Mouse (Mus musculus) forebrain, embryonic 12.5 days (tissue): ENCODE data around the gene Snap91. TPM values are rescaled to one million over a fixed set of nuclear protein-coding genes. Genes with fewer than 3 reads are reported as not detected.

Source experiments
- ATAC-seq: fragments of 200-750 bp; cut with Nextera tagmentation; 2 replicates; pipeline ENCODE4 v1.8.0; 2017; ENCODE audit warnings: moderate TSS enrichment; ENCODE audit not compliant: low FRiP score
- H3K27ac ChIP-seq: fragments of 300-500 bp; sonication (generic); 2 replicates; pipeline ENCODE4 v1.5.1; 2016; ENCODE audit warnings: mild to moderate bottlenecking
- H3K27me3 ChIP-seq: fragments of 300-500 bp; sonication (generic); 2 replicates; pipeline ENCODE4 v1.6.1; 2016; ENCODE audit warnings: mild to moderate bottlenecking
- H3K36me3 ChIP-seq: fragments of 300-500 bp; sonication (generic); replicated peaks from 2 replicates; pipeline ENCODE4 v1.6.1; 2016; ENCODE audit warnings: mild to moderate bottlenecking
- H3K4me1 ChIP-seq: fragments of 300-500 bp; sonication (generic); 2 replicates; pipeline ENCODE4 v1.6.1; 2016
- H3K4me2 ChIP-seq: fragments of 300-500 bp; sonication (generic); 2 replicates; pipeline ENCODE4 v1.6.1; 2016; ENCODE audit warnings: mild to moderate bottlenecking, moderate library complexity
- H3K4me3 ChIP-seq: fragments of 300-500 bp; sonication (generic); replicated peaks from 2 replicates; pipeline ENCODE4 v1.5.1; 2016; ENCODE audit warnings: mild to moderate bottlenecking
- H3K9ac ChIP-seq: fragments of 300-500 bp; sonication (generic); 2 replicates; pipeline ENCODE4 v1.6.1; 2016; ENCODE audit warnings: mild to moderate bottlenecking
- H3K9me3 ChIP-seq: fragments of 300-500 bp; sonication (generic); 2 replicates; pipeline ENCODE4 v1.6.1; 2016
- WGBS: fragments of 180-500 bp; shearing (Covaris S2); methylation state at CpG from one replicate; pipeline ENCODE4 v1.1.7; 2016; 5-methylcytosine and 5-hydroxymethylcytosine counted together
- polyA plus RNA-seq: library from polyadenylated mRNA; unstranded; fragments of >200 nt; fragmentation: Nextera tagmentation; extraction: Ambion mirVana; gene quantifications from 2 replicates; pipeline ENCODE4 v1.2.1, GENCODE M21; 2016

Gene Snap91
- polyA plus RNA-seq, 1 experiment from 2014 or later: 28.0 TPM

GRCm38 (mm10) chr9:86810213-86810612 is 70.2 kb downstream of the Snap91 start:
- H3K4me3 ChIP-seq: no peak overlapping the region
- no peaks in the 10 kb centered on the region for H3K36me3 ChIP-seq
- no peak overlapping the region for H3K4me2 ChIP-seq
- no peak overlapping the region for H3K9ac ChIP-seq
- H3K4me1 ChIP-seq: peaks cover 15% of the 10 kb centered on the region; the same call in 1 of the 2 replicates
- H3K27ac ChIP-seq: no peak overlapping the region
- H3K9me3 ChIP-seq: no peaks in the 10 kb centered on the region
- ATAC-seq: no peak
- no peaks in the 10 kb centered on the region for H3K27me3 ChIP-seq
- WGBS: 79% methylated on average over 3 of the region's 3 CpGs

GRCm38 (mm10) chr9:86800600-86801163 is 79.8 kb downstream of the Snap91 start:
- Histone ChIP-seq H3K9me3 (no peaks in the 10 kb centered on the region), H3K27me3 (no peaks in the 10 kb centered on the region), H3K4me3 (no peak overlapping the region), H3K36me3 (no peaks in the 10 kb centered on the region), H3K4me2 (no peak overlapping the region), H3K9ac (no peak overlapping the region), H3K27ac (no peak overlapping the region), H3K4me1 (no peaks in the 10 kb centered on the region)
- WGBS: 29% methylated on average over 3 of the region's 3 CpGs
- peak; percentile 76; the same call in 1 of the 2 replicates for ATAC-seq

DNA sequence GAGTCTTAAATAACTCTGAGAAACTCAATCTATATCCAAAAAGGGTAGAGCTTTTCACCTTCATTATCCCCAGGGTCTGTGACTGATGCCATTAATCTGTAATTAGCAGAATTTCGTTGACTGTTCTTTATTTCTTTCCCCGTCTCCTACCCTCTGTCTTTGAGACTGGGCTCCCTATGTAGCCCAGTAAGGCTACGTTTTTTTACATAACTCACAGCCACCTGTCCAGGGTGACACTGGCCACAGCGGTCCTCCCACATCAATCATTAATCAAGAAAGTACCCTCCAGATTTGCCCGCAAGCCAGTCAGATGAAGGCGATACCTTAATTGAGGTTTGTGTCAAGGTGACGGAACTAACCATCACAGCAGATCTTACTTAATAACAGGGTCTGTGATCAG is 81.4 kb downstream of the Snap91 start:
- ATAC-seq: no peak
- Histone ChIP-seq H3K9me3 (no peaks in the 10 kb centered on the region), H3K9ac (no peak overlapping the region), H3K4me1 (no peaks in the 10 kb centered on the region), H3K27ac (no peak overlapping the region), H3K27me3 (no peaks in the 10 kb centered on the region), H3K4me3 (no peak overlapping the region), H3K36me3 (no peaks in the 10 kb centered on the region), H3K4me2 (no peak overlapping the region)
- 71% methylated on average over 7 of the region's 7 CpGs for WGBS

DNA sequence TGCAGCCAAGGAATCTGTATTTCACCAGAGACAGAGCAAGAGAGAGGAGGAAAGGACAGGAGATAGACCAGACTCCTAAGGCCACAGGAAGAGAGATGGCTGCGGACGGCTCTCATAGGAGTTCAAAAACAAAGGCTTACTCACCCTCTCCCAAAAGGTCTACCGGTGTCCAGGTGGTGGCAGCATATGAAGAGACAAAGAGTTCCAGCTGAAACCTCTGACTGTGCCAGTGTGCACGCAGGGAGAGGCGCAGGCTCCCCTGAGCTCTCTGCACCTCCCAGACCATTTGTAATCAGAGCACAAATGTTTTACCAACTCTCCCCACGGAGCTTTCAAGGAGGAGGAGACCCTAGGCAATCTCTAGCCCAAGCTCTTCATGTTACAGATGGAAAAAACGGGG is 81.8 kb downstream of the Snap91 start:
- Histone ChIP-seq H3K9me3 (no peaks in the 10 kb centered on the region), H3K4me2 (no peak overlapping the region), H3K4me1 (no peaks in the 10 kb centered on the region), H3K4me3 (no peak overlapping the region), H3K36me3 (no peaks in the 10 kb centered on the region), H3K9ac (no peak overlapping the region), H3K27ac (no peak overlapping the region), H3K27me3 (no peaks in the 10 kb centered on the region)
- 38% methylated on average over 7 of the region's 7 CpGs for whole genome bisulfite sequencing
- ATAC-seq: no peak

DNA sequence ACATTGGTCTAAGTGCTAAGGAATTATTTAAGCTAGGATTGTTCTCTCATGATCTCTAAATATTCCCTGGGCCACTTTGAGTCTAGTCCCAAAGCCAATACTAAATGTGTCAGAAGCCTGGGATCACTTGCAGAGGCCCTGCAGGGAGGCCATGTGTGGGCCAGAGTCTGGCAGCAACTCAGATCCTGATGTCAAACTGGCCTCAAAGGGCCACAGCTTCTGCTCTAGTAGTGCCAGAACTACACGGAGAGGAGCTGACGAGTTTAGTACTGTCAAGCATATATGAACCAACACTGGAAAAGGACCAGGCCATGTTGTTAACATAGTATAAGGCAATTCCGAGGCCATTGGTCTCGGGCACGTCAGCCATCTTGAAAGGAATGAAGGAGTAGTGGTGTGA is 82.3 kb downstream of the Snap91 start:
- Histone ChIP-seq H3K9ac (no peak overlapping the region), H3K4me1 (no peaks in the 10 kb centered on the region), H3K9me3 (no peaks in the 10 kb centered on the region), H3K27ac (no peak overlapping the region), H3K4me3 (no peak overlapping the region), H3K36me3 (no peaks in the 10 kb centered on the region), H3K4me2 (no peak overlapping the region), H3K27me3 (no peaks in the 10 kb centered on the region)
- no peak for ATAC-seq
- 91% methylated on average over 5 of the region's 5 CpGs for WGBS

DNA sequence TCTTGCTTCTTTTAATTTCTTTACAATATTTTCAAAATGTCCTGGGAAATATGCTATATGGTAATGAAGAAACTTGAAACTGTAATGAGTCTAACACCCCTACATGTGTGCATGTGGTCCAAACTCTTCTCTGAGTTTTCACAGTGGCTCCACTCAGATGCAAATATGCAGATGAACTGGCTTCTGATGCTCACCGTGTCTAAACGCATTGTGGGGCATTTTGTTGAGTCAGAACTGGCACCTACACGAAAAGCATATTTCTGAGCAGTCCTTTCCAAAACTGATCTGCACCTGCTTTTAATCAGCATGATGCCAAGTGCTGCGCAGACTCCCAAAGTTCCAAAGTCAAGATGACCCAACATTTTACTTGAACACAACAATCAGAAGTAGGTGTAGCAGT is 82.9 kb downstream of the Snap91 start:
- Histone ChIP-seq H3K27me3 (no peaks in the 10 kb centered on the region), H3K27ac (no peak overlapping the region), H3K4me1 (no peaks in the 10 kb centered on the region), H3K9ac (no peak overlapping the region), H3K4me3 (no peak overlapping the region), H3K4me2 (no peak overlapping the region), H3K9me3 (no peaks in the 10 kb centered on the region), H3K36me3 (no peaks in the 10 kb centered on the region)
- no peak for ATAC-seq
- 92% methylated on average over 4 of the region's 4 CpGs for WGBS

DNA sequence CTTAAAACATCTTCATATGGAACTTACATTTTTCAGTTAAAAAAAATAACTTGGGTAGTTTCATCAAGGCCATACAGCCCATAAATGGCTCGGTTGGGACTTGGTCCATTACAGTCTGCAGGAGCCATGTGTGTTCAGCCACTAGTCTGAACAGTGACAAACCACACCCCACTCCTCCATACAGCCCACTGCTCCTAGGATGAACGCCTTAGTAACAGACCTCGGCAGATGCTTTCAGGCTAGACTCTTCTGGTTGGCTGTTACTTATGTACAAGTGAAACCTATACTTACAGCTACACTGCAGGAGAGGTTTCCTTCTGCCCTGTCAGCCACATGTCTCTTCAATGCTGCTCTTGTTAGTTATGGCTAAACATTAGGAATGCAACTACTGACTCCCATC is 85.2 kb downstream of the Snap91 start:
- Histone ChIP-seq H3K4me2 (no peak overlapping the region), H3K27me3 (no peaks in the 10 kb centered on the region), H3K9me3 (no peaks in the 10 kb centered on the region), H3K4me1 (no peaks in the 10 kb centered on the region), H3K27ac (no peak overlapping the region), H3K36me3 (no peaks in the 10 kb centered on the region), H3K4me3 (no peak overlapping the region), H3K9ac (no peak overlapping the region)
- 68% methylated on average over 3 of the region's 3 CpGs for WGBS
- no peak for ATAC-seq

GRCm38 (mm10) chr9:86791927-86792326 is 88.5 kb downstream of the Snap91 start:
- H3K27me3 ChIP-seq: no peaks in the 10 kb centered on the region
- no peak for ATAC-seq
- WGBS: 91% methylated on average over 7 of the region's 7 CpGs

DNA sequence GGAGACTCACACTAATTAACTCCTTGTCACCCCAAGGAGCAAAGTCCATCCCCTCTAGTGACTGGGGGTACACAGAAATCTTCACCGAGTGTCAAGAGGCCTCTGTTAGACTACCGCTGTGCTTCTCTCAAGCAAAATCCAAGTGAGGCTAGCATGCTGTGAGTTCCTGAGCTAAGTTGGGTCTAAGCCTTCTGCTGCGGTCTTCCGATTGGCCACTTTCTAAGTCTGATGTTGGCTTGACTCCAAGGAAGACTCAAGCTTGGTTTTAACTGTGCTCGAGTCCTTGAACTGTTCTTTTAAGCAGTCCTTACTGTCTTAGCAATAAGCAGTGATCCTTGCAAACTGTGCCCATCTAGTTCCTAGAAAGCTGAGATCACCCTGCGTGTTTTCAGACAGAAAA is 91.3 kb downstream of the Snap91 start:
- no peak for ATAC-seq
- Histone ChIP-seq H3K27me3 (no peaks in the 10 kb centered on the region), H3K36me3 (no peaks in the 10 kb centered on the region), H3K4me3 (no peak overlapping the region), H3K4me2 (no peak overlapping the region), H3K4me1 (no peaks in the 10 kb centered on the region), H3K27ac (no peak overlapping the region), H3K9me3 (no peaks in the 10 kb centered on the region), H3K9ac (no peak overlapping the region)
- WGBS: 86% methylated on average over 6 of the region's 6 CpGs

More at GRCm38 (mm10) chr9:86791927-86792326, 88.5 kb downstream of the Snap91 start:
- Histone ChIP-seq H3K36me3 (no peaks in the 10 kb centered on the region), H3K4me2 (no peak overlapping the region), H3K9me3 (no peaks in the 10 kb centered on the region), H3K9ac (no peak overlapping the region), H3K4me1 (no peaks in the 10 kb centered on the region), H3K27ac (no peak overlapping the region), H3K4me3 (no peak overlapping the region)

DNA sequence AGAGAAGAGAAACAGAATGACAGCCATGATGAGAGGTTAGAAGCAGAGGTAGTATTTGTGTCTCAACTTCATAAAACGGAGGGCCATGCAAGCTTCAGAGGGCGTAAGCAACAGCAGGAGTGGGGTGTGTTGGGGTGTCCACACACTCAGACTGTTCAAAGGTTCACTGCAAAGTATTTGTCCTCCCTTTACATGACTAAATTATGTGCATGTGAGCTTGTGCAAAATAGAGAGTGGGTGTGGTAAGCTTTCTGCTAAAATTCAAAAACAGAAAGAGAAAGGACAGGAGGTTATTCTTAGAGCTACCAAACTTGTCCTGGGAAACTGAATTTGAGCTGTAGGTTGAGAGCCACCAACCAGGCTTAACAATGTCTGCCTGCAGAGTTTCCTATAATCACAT is 97.6 kb downstream of the Snap91 start:
- Histone ChIP-seq H3K9me3 (no peaks in the 10 kb centered on the region), H3K4me2 (no peak overlapping the region), H3K27ac (no peak overlapping the region), H3K9ac (no peak overlapping the region), H3K4me1 (no peaks in the 10 kb centered on the region), H3K36me3 (no peaks in the 10 kb centered on the region), H3K4me3 (no peak overlapping the region), H3K27me3 (no peaks in the 10 kb centered on the region)
- no peak for ATAC-seq
- WGBS: 88% methylated on average over 2 of the region's 2 CpGs

GRCm38 (mm10) chr9:86781426-86781825 is 99.0 kb downstream of the Snap91 start:
- Histone ChIP-seq H3K9ac (no peak overlapping the region), H3K27me3 (no peaks in the 10 kb centered on the region), H3K4me2 (no peak overlapping the region), H3K27ac (no peak overlapping the region), H3K36me3 (no peaks in the 10 kb centered on the region), H3K9me3 (no peaks in the 10 kb centered on the region), H3K4me1 (no peaks in the 10 kb centered on the region), H3K4me3 (no peak overlapping the region)
- ATAC-seq: no peak
- WGBS: 94% methylated on average over 4 of the region's 4 CpGs

DNA sequence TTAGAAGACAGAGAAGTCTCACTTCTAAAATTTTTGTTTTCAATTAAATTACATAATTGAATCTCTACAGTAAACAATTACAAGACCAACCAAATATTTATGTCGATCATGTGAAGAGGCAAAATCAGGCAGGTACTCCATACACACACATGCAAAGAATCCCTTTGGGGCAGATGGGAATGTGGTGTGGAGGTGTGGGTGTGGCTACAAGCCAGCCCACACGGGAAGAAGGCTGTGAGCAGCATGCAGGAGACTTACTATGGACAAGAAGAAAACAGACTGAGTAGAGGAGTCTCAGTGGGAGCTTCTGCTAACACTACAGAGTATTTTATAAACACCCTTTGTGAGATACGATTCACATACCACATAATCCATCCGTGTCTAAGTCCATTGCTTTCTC is 102.2 kb downstream of the Snap91 start:
- H3K27me3 ChIP-seq: no peaks in the 10 kb centered on the region
- no peaks in the 10 kb centered on the region for H3K4me1 ChIP-seq
- WGBS: 72% methylated on average over 4 of the region's 4 CpGs
- H3K36me3 ChIP-seq: 0 out of 2 replicates have a peak, but pooled peaks cover 2% of the 10 kb centered on the region
- H3K9me3 ChIP-seq: no peaks in the 10 kb centered on the region
- no peak overlapping the region for H3K4me2 ChIP-seq
- no peak overlapping the region for H3K4me3 ChIP-seq
- no peak overlapping the region for H3K9ac ChIP-seq
- no peak for ATAC-seq
- no peak overlapping the region for H3K27ac ChIP-seq

- Histone ChIP-seq H3K9me3 (no peaks in the 10 kb centered on the region), H3K36me3 (0 out of 2 replicates have a peak, but pooled peaks cover 4% of the 10 kb centered on the region), H3K4me2 (no peak overlapping the region), H3K9ac (no peak overlapping the region), H3K4me3 (no peak overlapping the region), H3K4me1 (no peaks in the 10 kb centered on the region), H3K27me3 (no peaks in the 10 kb centered on the region), H3K27ac (no peak overlapping the region)
- no peak; the same call in 1 of the 2 replicates for ATAC-seq
- WGBS: 75% methylated on average over 7 of the region's 7 CpGs
Measured at GRCm38 (mm10) chr9:86777309-86777708, 103.1 kb downstream of the Snap91 start.
